Mouse (Mus musculus): Measurements from ENCODE around the gene Parp16. TPM values are rescaled to one million over a fixed set of nuclear protein-coding genes. Genes with fewer than 3 reads are reported as not detected.
"Not testable (repeated sequence)": the region's sequence is repeated elsewhere in the genome, so short reads cannot be mapped to it uniquely, and the experiment has no call there.

Gene Parp16
- polyA plus RNA-seq, 1 experiment from 2014 or later: 5.4 TPM

DNA sequence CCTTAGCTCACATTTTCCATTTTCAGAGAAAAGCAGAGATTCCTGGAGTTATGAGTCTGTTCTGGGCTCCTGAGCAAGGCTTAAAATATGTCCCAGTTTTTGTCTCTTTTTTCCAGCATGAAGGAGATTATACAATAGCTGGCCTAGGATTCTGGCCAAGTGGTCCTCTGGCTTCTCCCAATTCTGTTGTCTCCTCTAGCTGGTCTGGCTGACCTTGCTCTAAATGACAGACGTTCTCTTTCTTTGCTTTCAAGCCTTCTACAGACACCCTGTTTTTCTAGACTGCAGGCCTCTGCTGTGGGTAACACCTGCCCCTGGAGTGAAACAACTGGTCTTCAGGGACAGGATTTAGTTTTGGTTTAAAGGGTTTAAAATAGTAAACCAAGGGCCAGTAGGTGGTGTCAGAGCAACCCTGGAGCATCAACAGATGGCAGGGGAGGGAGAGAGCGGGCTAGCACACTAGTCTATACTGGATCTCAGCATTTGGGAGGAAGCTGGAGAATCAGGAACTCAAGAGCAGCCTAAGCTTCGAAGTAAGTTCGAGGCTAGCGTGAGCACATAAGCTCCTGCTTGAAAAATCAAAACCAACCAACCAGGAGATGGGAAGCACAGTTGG lies 86.5 kb downstream of the Parp16 start:
- ATAC-seq: no peak
- H3K27me3 ChIP-seq (replicated peaks; ENCODE audit: control insufficient read depth, insufficient read depth, low read length): no peaks in the 10 kb centered on the region
- 73% methylated on average over 5 of the region's 5 CpGs for WGBS
- H3K36me3 ChIP-seq (ENCODE audit: control insufficient read depth, insufficient read depth): no peaks in the 10 kb centered on the region
- H3K9me3 ChIP-seq (ENCODE audit: control insufficient read depth, low read length): no peaks in the 10 kb centered on the region
- H3K9ac ChIP-seq (replicated peaks; ENCODE audit: low read depth, low read length): no peak overlapping the region
- H3K4me3 ChIP-seq (replicated peaks; ENCODE audit: low read length): no peak overlapping the region
- H3K27ac ChIP-seq (ENCODE audit: low read length): no peak overlapping the region
- no peaks in the 10 kb centered on the region for H3K4me1 ChIP-seq (replicated peaks; ENCODE audit: control insufficient read depth, insufficient read depth, low read length)
- no peak overlapping the region for H3K4me2 ChIP-seq (ENCODE audit: low read length)

DNA sequence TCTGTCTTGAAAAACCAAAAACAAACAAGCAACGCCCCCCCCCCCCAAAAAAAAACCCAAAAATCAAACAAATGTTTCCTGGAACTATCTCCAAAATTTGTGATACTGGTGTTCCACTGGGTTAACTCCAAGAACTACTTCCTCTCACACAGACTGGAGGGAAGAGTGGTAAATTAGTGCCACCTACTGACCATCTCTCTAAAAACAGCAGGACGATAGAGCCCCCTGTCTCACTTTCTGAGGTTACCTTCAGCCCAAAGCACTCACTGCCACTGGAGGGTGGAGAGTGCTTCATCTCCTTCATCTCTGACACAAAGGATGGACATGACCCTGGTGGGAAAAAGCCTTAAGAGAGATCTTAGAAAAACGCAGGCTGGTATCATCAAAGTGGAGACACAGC lies 88.1 kb downstream of the Parp16 start:
- 0% methylated on average over 3 of the region's 3 CpGs for WGBS
- no peak overlapping the region for H3K4me3 ChIP-seq (replicated peaks; ENCODE audit: low read length)
- no peaks in the 10 kb centered on the region for H3K4me1 ChIP-seq (replicated peaks; ENCODE audit: control insufficient read depth, insufficient read depth, low read length)
- no peak for ATAC-seq
- no peak overlapping the region for H3K27ac ChIP-seq (ENCODE audit: low read length)
- H3K9me3 ChIP-seq (ENCODE audit: control insufficient read depth, low read length): no peaks in the 10 kb centered on the region
- no peaks in the 10 kb centered on the region for H3K27me3 ChIP-seq (replicated peaks; ENCODE audit: control insufficient read depth, insufficient read depth, low read length)
- H3K9ac ChIP-seq (replicated peaks; ENCODE audit: low read depth, low read length): no peak overlapping the region
- H3K36me3 ChIP-seq (ENCODE audit: control insufficient read depth, insufficient read depth): no peaks in the 10 kb centered on the region
- no peak overlapping the region for H3K4me2 ChIP-seq (ENCODE audit: low read length)

DNA sequence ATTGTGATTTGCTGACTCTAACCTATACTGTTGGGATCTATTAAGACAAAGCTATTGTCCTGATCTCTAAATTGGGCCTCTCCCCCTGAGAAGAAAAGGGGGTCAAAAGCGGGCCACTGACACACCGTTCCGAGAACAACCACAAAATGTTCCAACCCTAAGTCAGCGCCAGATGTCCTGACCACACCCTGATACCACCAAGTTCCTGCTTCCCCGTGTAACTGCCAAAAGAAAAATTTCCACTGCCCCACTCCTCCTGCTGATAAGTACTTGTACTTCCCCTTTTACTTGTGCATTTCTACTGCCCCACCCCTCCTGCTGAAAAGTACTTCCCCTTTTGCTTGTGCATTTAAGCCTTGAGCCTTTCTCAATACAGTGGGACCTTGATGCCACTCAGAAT lies 93.1 kb downstream of the Parp16 start:
- H3K4me3 ChIP-seq (replicated peaks; ENCODE audit: low read length); H3K27me3 ChIP-seq (replicated peaks; ENCODE audit: control insufficient read depth, insufficient read depth, low read length); ATAC-seq; H3K36me3 ChIP-seq (ENCODE audit: control insufficient read depth, insufficient read depth); H3K9ac ChIP-seq (replicated peaks; ENCODE audit: low read depth, low read length); H3K4me1 ChIP-seq (replicated peaks; ENCODE audit: control insufficient read depth, insufficient read depth, low read length); H3K9me3 ChIP-seq (ENCODE audit: control insufficient read depth, low read length); H3K4me2 ChIP-seq (ENCODE audit: low read length); H3K27ac ChIP-seq (ENCODE audit: low read length): not testable (repeated sequence)
- WGBS: 83% methylated on average over 5 of the region's 5 CpGs

Other genes starting within 250 kb of the Parp16 start
- gene Slc24a1, start 243.7 kb upstream of the Parp16 start, polyA plus RNA-seq (2015; fragmentation: Nextera tagmentation; extraction: Ambion mirVana): 0.10 and 0.25 TPM in 2 replicates
- gene Ints14, start 234.4 kb upstream of the Parp16 start, polyA plus RNA-seq (2015; fragmentation: Nextera tagmentation; extraction: Ambion mirVana): 43.2 and 48.1 TPM in 2 replicates
- gene Hacd3, start 173.7 kb upstream of the Parp16 start, polyA plus RNA-seq (2015; fragmentation: Nextera tagmentation; extraction: Ambion mirVana): 202 and 214 TPM in 2 replicates
- gene Dpp8, start 162.9 kb upstream of the Parp16 start, polyA plus RNA-seq (2015; fragmentation: Nextera tagmentation; extraction: Ambion mirVana): 46.4 and 48.7 TPM in 2 replicates
- 13.8 and 15.2 TPM in 2 replicates for gene Igdcc4, start 93.9 kb upstream of the Parp16 start, polyA plus RNA-seq (2015; fragmentation: Nextera tagmentation; extraction: Ambion mirVana)
- gene Igdcc3, start 54.2 kb upstream of the Parp16 start, polyA plus RNA-seq (2015; fragmentation: Nextera tagmentation; extraction: Ambion mirVana): 8.3 and 8.5 TPM in 2 replicates
- gene Cilp, start 69.8 kb downstream of the Parp16 start, polyA plus RNA-seq (2015; fragmentation: Nextera tagmentation; extraction: Ambion mirVana): 0.18 and 0.20 TPM in 2 replicates
- 45.0 and 48.0 TPM in 2 replicates for gene Clpx, start 98.9 kb downstream of the Parp16 start, polyA plus RNA-seq (2015; fragmentation: Nextera tagmentation; extraction: Ambion mirVana)
- 8.6 and 9.6 TPM in 2 replicates for gene Pdcd7, start 150.8 kb downstream of the Parp16 start, polyA plus RNA-seq (2015; fragmentation: Nextera tagmentation; extraction: Ambion mirVana)
- gene Ubap1l, start 165.7 kb downstream of the Parp16 start, polyA plus RNA-seq (2015; fragmentation: Nextera tagmentation; extraction: Ambion mirVana): 0.31 and 0.98 TPM in 2 replicates
- gene Kbtbd13, start 196.3 kb downstream of the Parp16 start, polyA plus RNA-seq (2015; fragmentation: Nextera tagmentation; extraction: Ambion mirVana): 0.81 and 1.2 TPM in 2 replicates
- gene Rasl12, start 203.2 kb downstream of the Parp16 start, polyA plus RNA-seq (2015; fragmentation: Nextera tagmentation; extraction: Ambion mirVana): 6.7 and 6.8 TPM in 2 replicates
- not detected in 2 replicates for gene Slc51b, start 227.6 kb downstream of the Parp16 start, polyA plus RNA-seq (2015; fragmentation: Nextera tagmentation; extraction: Ambion mirVana)
- 22.7 and 23.5 TPM in 2 replicates for gene Mtfmt, start 240.4 kb downstream of the Parp16 start, polyA plus RNA-seq (2015; fragmentation: Nextera tagmentation; extraction: Ambion mirVana)

Measured in forebrain, embryonic 16.5 days (tissue).